In genomic region chr8:83980845-83981244, GRCm38 (mm10) we compare ENCODE assay signal across 14 mouse cellular contexts. TPM values are rescaled to one million over a fixed set of nuclear protein-coding genes. Genes with fewer than 3 reads are reported as not detected.
A peak's percentile ranks its signal among the peaks of the same experiment; 100 is the strongest.
DNase-seq lines count a peak whose midpoint lies in the region; ATAC-seq and TF ChIP-seq lines count a peak whose summit lies in the region.
"Had no signal": no experiment of that assay in that cellular context is flagged by ENCODE, and none has a peak within 500 bp of the region (broad histone marks: within the 10 kb centered on the region; RNA-seq: fewer than 3 reads in every experiment).

No protein-coding gene starts in this region.

- 0 out of 2 replicates have a peak, but pooled peaks have one; percentile 20 for ATAC-seq in forebrain, postnatal 0 days
- ATAC-seq in forebrain, embryonic 16.5 days = no peak
- no peak for ATAC-seq in erythroblast, adult 5-6 weeks (replicated peaks; ENCODE audit: low FRiP score, poor library complexity, severe bottlenecking)
- ATAC-seq in monocyte, adult 5-6 weeks (replicated peaks; ENCODE audit: insufficient number of reproducible peaks, low FRiP score, low TSS enrichment, poor library complexity, severe bottlenecking) = no peak
- ATAC-seq: midbrain, embryonic 13.5 days; Patski had no signal

- WGBS in forebrain, postnatal 0 days = 70% methylated on average over 8 of the region's 8 CpGs
- WGBS in forebrain, embryonic 16.5 days = 80% methylated on average over 8 of the region's 8 CpGs

- H3K36me3 ChIP-seq in forebrain, postnatal 0 days (ENCODE audit: insufficient read depth) = peaks cover 50% of the 10 kb centered on the region
- H3K36me3 ChIP-seq in forebrain, embryonic 16.5 days (ENCODE audit: control insufficient read depth, insufficient read depth) = peaks cover 26% of the 10 kb centered on the region

- H3K4me1 ChIP-seq in forebrain, postnatal 0 days (ENCODE audit: insufficient read depth) = 0 out of 2 replicates have a peak, but pooled peaks cover 5% of the 10 kb centered on the region
- H3K4me1 ChIP-seq in forebrain, embryonic 16.5 days (replicated peaks; ENCODE audit: control insufficient read depth, insufficient read depth, low read length) = peaks cover 6% of the 10 kb centered on the region

- no peak overlapping the region for H3K4me2 ChIP-seq in forebrain, postnatal 0 days (ENCODE audit: low read depth)
- H3K4me2 ChIP-seq in forebrain, embryonic 16.5 days (ENCODE audit: low read length) = no peak overlapping the region
- H3K4me2 ChIP-seq: limb, embryonic 15.5 days; midbrain, embryonic 13.5 days; neural tube, embryonic 15.5 days had no signal

- no peak for DNase-seq in forebrain, postnatal 0 days
- DNase-seq in adrenal gland, postnatal 25 days = peak; percentile 52
- peak; percentile 56 to 74 for DNase-seq in gastrocnemius, postnatal 36 days
- DNase-seq in heart, postnatal 10 days = peak; percentile 87 to 91
- DNase-seq: lung, postnatal 14 days had no signal

- H3K27me3 ChIP-seq in forebrain, postnatal 0 days (ENCODE audit: insufficient read depth, low read length) = no peaks in the 10 kb centered on the region
- no peaks in the 10 kb centered on the region for H3K27me3 ChIP-seq in forebrain, embryonic 16.5 days (replicated peaks; ENCODE audit: control insufficient read depth, insufficient read depth, low read length)
- H3K27me3 ChIP-seq: limb, embryonic 15.5 days; midbrain, embryonic 13.5 days; neural tube, embryonic 15.5 days; Patski had no signal

- no peak overlapping the region for H3K27ac ChIP-seq in forebrain, postnatal 0 days (ENCODE audit: low read depth, low read length)
- H3K27ac ChIP-seq in forebrain, embryonic 16.5 days (ENCODE audit: low read length) = no peak overlapping the region
- H3K27ac ChIP-seq: kidney, postnatal 0 days; limb, embryonic 15.5 days; midbrain, embryonic 13.5 days; neural tube, embryonic 15.5 days had no signal

- H3K9ac ChIP-seq in forebrain, postnatal 0 days = no peak overlapping the region
- H3K9ac ChIP-seq in forebrain, embryonic 16.5 days (replicated peaks; ENCODE audit: low read depth, low read length) = no peak overlapping the region
- H3K9ac ChIP-seq: limb, embryonic 15.5 days; midbrain, embryonic 13.5 days; neural tube, embryonic 15.5 days had no signal

- H3K4me3 ChIP-seq in forebrain, postnatal 0 days (ENCODE audit: low read depth, low read length) = no peak overlapping the region
- no peak overlapping the region for H3K4me3 ChIP-seq in forebrain, embryonic 16.5 days (replicated peaks; ENCODE audit: low read length)
- H3K4me3 ChIP-seq: limb, embryonic 15.5 days; midbrain, embryonic 13.5 days; neural tube, embryonic 15.5 days had no signal

- TF ChIP-seq CTCF in forebrain, postnatal 0 days (IDR thresholded peaks at IDR 0.05; ENCODE audit: low read depth) = no peak

- no peaks in the 10 kb centered on the region for H3K9me3 ChIP-seq in forebrain, postnatal 0 days (ENCODE audit: low read length)
- no peaks in the 10 kb centered on the region for H3K9me3 ChIP-seq in forebrain, embryonic 16.5 days (ENCODE audit: control insufficient read depth, low read length)
- H3K9me3 ChIP-seq: limb, embryonic 15.5 days; midbrain, embryonic 13.5 days; neural tube, embryonic 15.5 days had no signal

- intact Hi-C loops in gastrocnemius, postnatal 36 days (cut with DNase I) = no loop called here
- intact Hi-C loops in heart, postnatal 10 days (cut with DNase I) = no loop called here

RNA-seq across cellular contexts. Expression of gene Prkaca, which starts 8.1 kb away (rescaled TPM):
- 133 and 151 TPM in 2 replicates for total RNA-seq in forebrain, postnatal 0 days (2014; rRNA removed)
- polyA plus RNA-seq in forebrain, postnatal 0 days (2015; fragmentation: Nextera tagmentation; extraction: Ambion mirVana) = 172 and 215 TPM in 2 replicates
- polyA plus RNA-seq in forebrain, embryonic 16.5 days (2015; fragmentation: Nextera tagmentation; extraction: Ambion mirVana) = 164 TPM in 2 replicates
- 284 and 302 TPM in 2 replicates for total RNA-seq in adrenal gland, postnatal 25 days (2021)
- total RNA-seq in gastrocnemius, postnatal 36 days (2021) = 100 to 1,000 TPM; 148 to 165 TPM
- total RNA-seq in heart, postnatal 10 days (2021) = 100 to 1,000 TPM; 398 to 429 TPM
- total RNA-seq in erythroblast, adult 5-6 weeks (2015; ENCODE audit: low replicate concordance) = 7.5 and 9.8 TPM in 2 replicates
- total RNA-seq in erythroblast, adult 5-6 weeks (2017; ENCODE audit: low replicate concordance) = 6.7 and 7.1 TPM in 2 replicates
- 14.5 to 24.5 TPM (median 18.8 TPM) in 3 replicates for total RNA-seq in monocyte, adult 5-6 weeks (2017)

RNA-seq across cellular contexts. Expression of gene Samd1, which starts 16.6 kb away (rescaled TPM):
- total RNA-seq in forebrain, postnatal 0 days (2014; rRNA removed) = 116 and 117 TPM in 2 replicates
- 6.7 and 6.9 TPM in 2 replicates for polyA plus RNA-seq in forebrain, postnatal 0 days (2015; fragmentation: Nextera tagmentation; extraction: Ambion mirVana)
- 8.1 and 9.7 TPM in 2 replicates for polyA plus RNA-seq in forebrain, embryonic 16.5 days (2015; fragmentation: Nextera tagmentation; extraction: Ambion mirVana)
- 44.8 and 49.8 TPM in 2 replicates for total RNA-seq in adrenal gland, postnatal 25 days (2021)
- 10 to 100 TPM; 13.0 TPM for total RNA-seq in gastrocnemius, postnatal 36 days (2021)
- 10 to 100 TPM; 30.6 to 39.0 TPM for total RNA-seq in heart, postnatal 10 days (2021)
- 14.8 and 33.2 TPM in 2 replicates for total RNA-seq in erythroblast, adult 5-6 weeks (2015; ENCODE audit: low replicate concordance)
- total RNA-seq in erythroblast, adult 5-6 weeks (2017; ENCODE audit: low replicate concordance) = 32.5 and 36.0 TPM in 2 replicates
- total RNA-seq in monocyte, adult 5-6 weeks (2017) = 26.3 to 44.6 TPM (median 35.4 TPM) in 3 replicates

RNA-seq across cellular contexts. Expression of gene 1700067K01Rik, which starts 20.5 kb away (rescaled TPM):
- total RNA-seq in forebrain, postnatal 0 days (2014; rRNA removed) = 0.15 and 0.81 TPM in 2 replicates
- polyA plus RNA-seq in forebrain, postnatal 0 days (2015; fragmentation: Nextera tagmentation; extraction: Ambion mirVana) = 0.36 and 0.86 TPM in 2 replicates
- 1.1 and 1.3 TPM in 2 replicates for polyA plus RNA-seq in forebrain, embryonic 16.5 days (2015; fragmentation: Nextera tagmentation; extraction: Ambion mirVana)
- total RNA-seq in adrenal gland, postnatal 25 days (2021) = 0.67 TPM in 1 of 2 replicates, not detected in the other
- total RNA-seq in gastrocnemius, postnatal 36 days (2021) = under 1 TPM in 1 of 2 experiments, not detected in 1; 0.48 TPM
- not detected for total RNA-seq in heart, postnatal 10 days (2021)
- 1.3 TPM in 1 of 2 replicates, not detected in the other for total RNA-seq in erythroblast, adult 5-6 weeks (2015; ENCODE audit: low replicate concordance)
- total RNA-seq in erythroblast, adult 5-6 weeks (2017; ENCODE audit: low replicate concordance) = 0.51 and 2.6 TPM in 2 replicates
- not detected in 3 replicates for total RNA-seq in monocyte, adult 5-6 weeks (2017)
- total RNA-seq: common myeloid progenitor, adult 5-6 weeks had no signal

RNA-seq across cellular contexts. Expression of gene Asf1b, which starts 25.5 kb away (rescaled TPM):
- 1.7 and 5.0 TPM in 2 replicates for total RNA-seq in forebrain, postnatal 0 days (2014; rRNA removed)
- 4.7 and 5.1 TPM in 2 replicates for polyA plus RNA-seq in forebrain, postnatal 0 days (2015; fragmentation: Nextera tagmentation; extraction: Ambion mirVana)
- polyA plus RNA-seq in forebrain, embryonic 16.5 days (2015; fragmentation: Nextera tagmentation; extraction: Ambion mirVana) = 14.8 and 19.5 TPM in 2 replicates
- 6.0 and 7.2 TPM in 2 replicates for total RNA-seq in adrenal gland, postnatal 25 days (2021)
- total RNA-seq in gastrocnemius, postnatal 36 days (2021) = under 1 TPM; 0.42 to 0.71 TPM
- total RNA-seq in heart, postnatal 10 days (2021) = 1 to 10 TPM; 7.6 to 7.8 TPM
- 23.1 and 32.4 TPM in 2 replicates for total RNA-seq in erythroblast, adult 5-6 weeks (2015; ENCODE audit: low replicate concordance)
- 26.2 and 32.8 TPM in 2 replicates for total RNA-seq in erythroblast, adult 5-6 weeks (2017; ENCODE audit: low replicate concordance)
- 3.5 to 4.9 TPM (median 3.6 TPM) in 3 replicates for total RNA-seq in monocyte, adult 5-6 weeks (2017)

RNA-seq across cellular contexts. Expression of gene Gm10644, which starts 25.8 kb away (rescaled TPM):
- 0.14 and 0.31 TPM in 2 replicates for total RNA-seq in forebrain, postnatal 0 days (2014; rRNA removed)
- 0.14 and 0.40 TPM in 2 replicates for polyA plus RNA-seq in forebrain, postnatal 0 days (2015; fragmentation: Nextera tagmentation; extraction: Ambion mirVana)
- polyA plus RNA-seq in forebrain, embryonic 16.5 days (2015; fragmentation: Nextera tagmentation; extraction: Ambion mirVana) = 0.63 and 1.3 TPM in 2 replicates
- 2.1 and 3.2 TPM in 2 replicates for total RNA-seq in adrenal gland, postnatal 25 days (2021)
- under 1 TPM; 0.27 to 0.56 TPM for total RNA-seq in gastrocnemius, postnatal 36 days (2021)
- under 1 TPM; 0.20 to 0.22 TPM for total RNA-seq in heart, postnatal 10 days (2021)
- total RNA-seq in erythroblast, adult 5-6 weeks (2015; ENCODE audit: low replicate concordance) = not detected in 2 replicates
- not detected in 2 replicates for total RNA-seq in erythroblast, adult 5-6 weeks (2017; ENCODE audit: low replicate concordance)
- total RNA-seq in monocyte, adult 5-6 weeks (2017) = 0.10 to 0.58 TPM in 2 of 3 replicates, not detected in the other
